Mouse (Mus musculus): ENCODE results near the gene Tom1l1. TPM values are rescaled to one million over a fixed set of nuclear protein-coding genes. Genes with fewer than 3 reads are reported as not detected.
A peak's percentile ranks its signal among the peaks of the same experiment; 100 is the strongest.

Gene Tom1l1
- polyA plus RNA-seq, 1 experiment from 2014 or later: 26.5 TPM

GRCm38 (mm10) chr11:90697480-90698240 is 9.5 kb upstream of the Tom1l1 start:
- no peaks in the 10 kb centered on the region for H3K27me3 ChIP-seq (replicated peaks; ENCODE audit: control insufficient read depth, insufficient read depth, low read length)
- no peak overlapping the region for H3K27ac ChIP-seq (ENCODE audit: low read depth, low read length)
- 19% methylated on average over 10 of the region's 10 CpGs for WGBS
- H3K9me3 ChIP-seq (ENCODE audit: control insufficient read depth, low read length): no peaks in the 10 kb centered on the region
- H3K4me2 ChIP-seq (ENCODE audit: low read length): peak overlapping the region; percentile 59
- H3K4me1 ChIP-seq (ENCODE audit: control insufficient read depth, insufficient read depth, low read depth, low read length): no peaks in the 10 kb centered on the region
- no peak overlapping the region for H3K9ac ChIP-seq (ENCODE audit: low read depth, low read length)
- peak overlapping the region; percentile 30 for H3K4me3 ChIP-seq (ENCODE audit: low read length)
- peak; percentile 85 for ATAC-seq
- H3K36me3 ChIP-seq (ENCODE audit: control insufficient read depth, insufficient read depth, low read length): no peaks in the 10 kb centered on the region

GRCm38 (mm10) chr11:90695811-90696210 is 7.6 kb upstream of the Tom1l1 start:
- ATAC-seq: no peak
- H3K4me1 ChIP-seq (ENCODE audit: control insufficient read depth, insufficient read depth, low read depth, low read length): no peaks in the 10 kb centered on the region
- H3K36me3 ChIP-seq (ENCODE audit: control insufficient read depth, insufficient read depth, low read length): no peaks in the 10 kb centered on the region
- H3K27ac ChIP-seq (ENCODE audit: low read depth, low read length): no peak overlapping the region
- H3K9me3 ChIP-seq (ENCODE audit: control insufficient read depth, low read length): no peaks in the 10 kb centered on the region
- no peak overlapping the region for H3K4me3 ChIP-seq (ENCODE audit: low read length)
- H3K4me2 ChIP-seq (ENCODE audit: low read length): no peak overlapping the region
- no peaks in the 10 kb centered on the region for H3K27me3 ChIP-seq (replicated peaks; ENCODE audit: control insufficient read depth, insufficient read depth, low read length)
- H3K9ac ChIP-seq (ENCODE audit: low read depth, low read length): no peak overlapping the region
- WGBS: 45% methylated on average over 9 of the region's 9 CpGs

GRCm38 (mm10) chr11:90694206-90694605 is 6.0 kb upstream of the Tom1l1 start:
- no peak overlapping the region for H3K4me2 ChIP-seq (ENCODE audit: low read length)
- no peaks in the 10 kb centered on the region for H3K27me3 ChIP-seq (replicated peaks; ENCODE audit: control insufficient read depth, insufficient read depth, low read length)
- 59% methylated on average over 4 of the region's 4 CpGs for WGBS
- no peak overlapping the region for H3K4me3 ChIP-seq (ENCODE audit: low read length)
- H3K9ac ChIP-seq (ENCODE audit: low read depth, low read length): no peak overlapping the region
- no peaks in the 10 kb centered on the region for H3K9me3 ChIP-seq (ENCODE audit: control insufficient read depth, low read length)
- H3K27ac ChIP-seq (ENCODE audit: low read depth, low read length): no peak overlapping the region
- no peak for ATAC-seq
- H3K36me3 ChIP-seq (ENCODE audit: control insufficient read depth, insufficient read depth, low read length): no peaks in the 10 kb centered on the region
- H3K4me1 ChIP-seq (ENCODE audit: control insufficient read depth, insufficient read depth, low read depth, low read length): no peaks in the 10 kb centered on the region; the same call in 1 of the 2 replicates

- Histone ChIP-seq H3K4me2 (ENCODE audit: low read length) (no peak overlapping the region), H3K36me3 (ENCODE audit: control insufficient read depth, insufficient read depth, low read length) (no peaks in the 10 kb centered on the region), H3K4me3 (ENCODE audit: low read length) (no peak overlapping the region), H3K27ac (ENCODE audit: low read depth, low read length) (no peak overlapping the region), H3K27me3 (replicated peaks; ENCODE audit: control insufficient read depth, insufficient read depth, low read length) (no peaks in the 10 kb centered on the region), H3K9me3 (ENCODE audit: control insufficient read depth, low read length) (no peaks in the 10 kb centered on the region), H3K9ac (ENCODE audit: low read depth, low read length) (no peak overlapping the region), H3K4me1 (ENCODE audit: control insufficient read depth, insufficient read depth, low read depth, low read length) (peaks cover 3% of the 10 kb centered on the region)
- ATAC-seq: no peak
- 18% methylated on average over 6 of the region's 6 CpGs for WGBS
These were observed 2.2 kb upstream of the Tom1l1 start for GRCm38 (mm10) chr11:90690361-90690760.

- no peak overlapping the region for H3K27ac ChIP-seq (ENCODE audit: low read depth, low read length)
These were observed 1.1 kb downstream of the Tom1l1 start for GRCm38 (mm10) chr11:90687040-90687439.

GRCm38 (mm10) chr11:90686287-90687025 is 1.7 kb downstream of the Tom1l1 start:
- H3K27ac ChIP-seq (ENCODE audit: low read depth, low read length): no peak overlapping the region
- H3K4me1 ChIP-seq (ENCODE audit: control insufficient read depth, insufficient read depth, low read depth, low read length): peaks cover 3% of the 10 kb centered on the region
- H3K9me3 ChIP-seq (ENCODE audit: control insufficient read depth, low read length): no peaks in the 10 kb centered on the region
- no peaks in the 10 kb centered on the region for H3K36me3 ChIP-seq (ENCODE audit: control insufficient read depth, insufficient read depth, low read length)
- no peaks in the 10 kb centered on the region for H3K27me3 ChIP-seq (replicated peaks; ENCODE audit: control insufficient read depth, insufficient read depth, low read length)
- H3K9ac ChIP-seq (ENCODE audit: low read depth, low read length): peak overlapping the region; percentile 58
- ATAC-seq: no peak
- H3K4me3 ChIP-seq (ENCODE audit: low read length): peak overlapping the region; percentile 58
- H3K4me2 ChIP-seq (ENCODE audit: low read length): peak overlapping the region; percentile 62
- 72% methylated on average over 13 of the region's 13 CpGs for WGBS

More at GRCm38 (mm10) chr11:90687040-90687439, 1.1 kb downstream of the Tom1l1 start:
- Histone ChIP-seq H3K9ac (ENCODE audit: low read depth, low read length) (peak overlapping the region; percentile 58), H3K27me3 (replicated peaks; ENCODE audit: control insufficient read depth, insufficient read depth, low read length) (no peaks in the 10 kb centered on the region), H3K4me3 (ENCODE audit: low read length) (peak overlapping the region; percentile 58), H3K36me3 (ENCODE audit: control insufficient read depth, insufficient read depth, low read length) (no peaks in the 10 kb centered on the region), H3K9me3 (ENCODE audit: control insufficient read depth, low read length) (no peaks in the 10 kb centered on the region), H3K4me1 (ENCODE audit: control insufficient read depth, insufficient read depth, low read depth, low read length) (peaks cover 3% of the 10 kb centered on the region), H3K4me2 (ENCODE audit: low read length) (peak overlapping the region; percentile 62)
- under 1% methylated on average over 17 of the region's 17 CpGs for WGBS
- no peak; the same call in 1 of the 2 replicates for ATAC-seq

- H3K27ac ChIP-seq (ENCODE audit: low read depth, low read length): no peak overlapping the region
- WGBS: 82% methylated on average over 6 of the region's 6 CpGs
- ATAC-seq: no peak
These were observed 3.0 kb downstream of the Tom1l1 start for GRCm38 (mm10) chr11:90685196-90685595.

GRCm38 (mm10) chr11:90684765-90685164 is 3.4 kb downstream of the Tom1l1 start:
- H3K36me3 ChIP-seq (ENCODE audit: control insufficient read depth, insufficient read depth, low read length): peaks cover 2% of the 10 kb centered on the region
- ATAC-seq: no peak
- WGBS: 73% methylated on average over 6 of the region's 6 CpGs

More at GRCm38 (mm10) chr11:90685196-90685595, 3.0 kb downstream of the Tom1l1 start:
- Histone ChIP-seq H3K36me3 (ENCODE audit: control insufficient read depth, insufficient read depth, low read length) (peaks cover 2% of the 10 kb centered on the region; the same call in 1 of the 2 replicates), H3K4me2 (ENCODE audit: low read length) (0 out of 2 replicates have a peak overlapping the region, but pooled peaks have one; percentile 5), H3K9me3 (ENCODE audit: control insufficient read depth, low read length) (no peaks in the 10 kb centered on the region), H3K4me3 (ENCODE audit: low read length) (no peak overlapping the region), H3K27me3 (replicated peaks; ENCODE audit: control insufficient read depth, insufficient read depth, low read length) (no peaks in the 10 kb centered on the region), H3K4me1 (ENCODE audit: control insufficient read depth, insufficient read depth, low read depth, low read length) (peaks cover 3% of the 10 kb centered on the region), H3K9ac (ENCODE audit: low read depth, low read length) (no peak overlapping the region)

GRCm38 (mm10) chr11:90681171-90681570 is 7.0 kb downstream of the Tom1l1 start:
- no peaks in the 10 kb centered on the region for H3K9me3 ChIP-seq (ENCODE audit: control insufficient read depth, low read length)
- no peaks in the 10 kb centered on the region for H3K27me3 ChIP-seq (replicated peaks; ENCODE audit: control insufficient read depth, insufficient read depth, low read length)
- H3K4me1 ChIP-seq (ENCODE audit: control insufficient read depth, insufficient read depth, low read depth, low read length): no peaks in the 10 kb centered on the region
- no peak overlapping the region for H3K4me3 ChIP-seq (ENCODE audit: low read length)
- H3K4me2 ChIP-seq (ENCODE audit: low read length): no peak overlapping the region
- ATAC-seq: no peak
- H3K9ac ChIP-seq (ENCODE audit: low read depth, low read length): no peak overlapping the region
- H3K36me3 ChIP-seq (ENCODE audit: control insufficient read depth, insufficient read depth, low read length): peaks cover 2% of the 10 kb centered on the region
- H3K27ac ChIP-seq (ENCODE audit: low read depth, low read length): no peak overlapping the region

More at GRCm38 (mm10) chr11:90684765-90685164, 3.4 kb downstream of the Tom1l1 start:
- Histone ChIP-seq H3K9me3 (ENCODE audit: control insufficient read depth, low read length) (no peaks in the 10 kb centered on the region), H3K27ac (ENCODE audit: low read depth, low read length) (no peak overlapping the region), H3K4me3 (ENCODE audit: low read length) (no peak overlapping the region), H3K4me1 (ENCODE audit: control insufficient read depth, insufficient read depth, low read depth, low read length) (peaks cover 3% of the 10 kb centered on the region; the same call in 1 of the 2 replicates), H3K27me3 (replicated peaks; ENCODE audit: control insufficient read depth, insufficient read depth, low read length) (no peaks in the 10 kb centered on the region), H3K4me2 (ENCODE audit: low read length) (no peak overlapping the region), H3K9ac (ENCODE audit: low read depth, low read length) (no peak overlapping the region)

Data from hindbrain, embryonic 16.5 days (tissue).